In genomic region chr11:84539981-84540380, GRCm38 (mm10) we compare ENCODE assay signal across 35 mouse cellular contexts. TPM values are rescaled to one million over a fixed set of nuclear protein-coding genes. Genes with fewer than 3 reads are reported as not detected.
DNase-seq lines count a peak whose midpoint lies in the region; ATAC-seq and TF ChIP-seq lines count a peak whose summit lies in the region.
"Had no signal": no experiment of that assay in that cellular context is flagged by ENCODE, and none has a peak within 500 bp of the region (broad histone marks: within the 10 kb centered on the region; RNA-seq: fewer than 3 reads in every experiment).

No protein-coding gene starts in this region.

- no peaks in the 10 kb centered on the region for H3K9me3 ChIP-seq in forebrain, embryonic 11.5 days (ENCODE audit: control insufficient read depth, low read length)
- no peaks in the 10 kb centered on the region for H3K9me3 ChIP-seq in forebrain, embryonic 13.5 days (replicated peaks)
- H3K9me3 ChIP-seq in neural tube, embryonic 15.5 days (replicated peaks), result no peaks in the 10 kb centered on the region
- no peaks in the 10 kb centered on the region for H3K9me3 ChIP-seq in midbrain, postnatal 0 days (ENCODE audit: low read length)
- H3K9me3 ChIP-seq in intestine, embryonic 15.5 days, result no peaks in the 10 kb centered on the region
- H3K9me3 ChIP-seq: embryonic facial prominence, embryonic 13.5 days; forebrain, embryonic 12.5 days; kidney, embryonic 15.5 days; limb, embryonic 13.5 days; lung, embryonic 15.5 days had no signal

- H3K9ac ChIP-seq in forebrain, embryonic 11.5 days (ENCODE audit: low read length), result no peak overlapping the region
- H3K9ac ChIP-seq in forebrain, embryonic 13.5 days, result no peak overlapping the region
- H3K9ac ChIP-seq in neural tube, embryonic 15.5 days (replicated peaks), result no peak overlapping the region
- no peak overlapping the region for H3K9ac ChIP-seq in midbrain, postnatal 0 days (replicated peaks; ENCODE audit: low read length, poor library complexity, severe bottlenecking)
- no peak overlapping the region for H3K9ac ChIP-seq in intestine, embryonic 15.5 days
- H3K9ac ChIP-seq: embryonic facial prominence, embryonic 13.5 days; forebrain, embryonic 12.5 days; kidney, embryonic 15.5 days; limb, embryonic 13.5 days; lung, embryonic 15.5 days had no signal

- H3K4me3 ChIP-seq in forebrain, embryonic 11.5 days (ENCODE audit: low read depth, low read length), result no peak overlapping the region
- H3K4me3 ChIP-seq in forebrain, embryonic 13.5 days, result no peak overlapping the region
- H3K4me3 ChIP-seq in neural tube, embryonic 15.5 days (replicated peaks), result no peak overlapping the region
- H3K4me3 ChIP-seq in midbrain, postnatal 0 days (ENCODE audit: low read depth, low read length), result no peak overlapping the region
- H3K4me3 ChIP-seq in intestine, embryonic 15.5 days (replicated peaks), result no peak overlapping the region
- H3K4me3 ChIP-seq: embryonic facial prominence, embryonic 13.5 days; forebrain, embryonic 12.5 days; gastrocnemius, adult 2 months; kidney, embryonic 15.5 days; layer of hippocampus, adult 2 months; limb, embryonic 13.5 days; lung, embryonic 15.5 days had no signal

- TF ChIP-seq CTCF in midbrain, postnatal 0 days (IDR thresholded peaks at IDR 0.05), result no peak

- H3K4me2 ChIP-seq in forebrain, embryonic 11.5 days (ENCODE audit: low read depth, low read length, severe bottlenecking), result no peak overlapping the region
- H3K4me2 ChIP-seq in forebrain, embryonic 13.5 days, result no peak overlapping the region
- no peak overlapping the region for H3K4me2 ChIP-seq in neural tube, embryonic 15.5 days
- H3K4me2 ChIP-seq in midbrain, postnatal 0 days (ENCODE audit: low read depth, low read length, poor library complexity, severe bottlenecking), result no peak overlapping the region
- no peak overlapping the region for H3K4me2 ChIP-seq in intestine, embryonic 15.5 days (replicated peaks)
- H3K4me2 ChIP-seq: embryonic facial prominence, embryonic 13.5 days; forebrain, embryonic 12.5 days; heart, embryonic 11.5 days; kidney, embryonic 15.5 days; limb, embryonic 13.5 days; liver, embryonic 11.5 days; lung, embryonic 15.5 days had no signal

- H3K36me3 ChIP-seq in forebrain, embryonic 11.5 days (ENCODE audit: control insufficient read depth, insufficient read depth, low read length), result no peaks in the 10 kb centered on the region
- no peaks in the 10 kb centered on the region for H3K36me3 ChIP-seq in forebrain, embryonic 13.5 days (ENCODE audit: poor library complexity, severe bottlenecking)
- H3K36me3 ChIP-seq in neural tube, embryonic 15.5 days, result no peaks in the 10 kb centered on the region
- no peaks in the 10 kb centered on the region for H3K36me3 ChIP-seq in midbrain, postnatal 0 days (ENCODE audit: insufficient read depth, low read length)
- no peaks in the 10 kb centered on the region for H3K36me3 ChIP-seq in intestine, embryonic 15.5 days
- H3K36me3 ChIP-seq: embryonic facial prominence, embryonic 13.5 days; forebrain, embryonic 12.5 days; limb, embryonic 13.5 days; lung, embryonic 15.5 days had no signal

- H3K4me1 ChIP-seq in forebrain, embryonic 11.5 days (replicated peaks; ENCODE audit: control insufficient read depth, insufficient read depth, low read length), result 0 out of 2 replicates have a peak, but pooled peaks cover 2% of the 10 kb centered on the region
- H3K4me1 ChIP-seq in forebrain, embryonic 13.5 days, result no peaks in the 10 kb centered on the region
- H3K4me1 ChIP-seq in neural tube, embryonic 15.5 days, result peaks cover 7% of the 10 kb centered on the region; the same call in 1 of the 2 replicates
- no peaks in the 10 kb centered on the region for H3K4me1 ChIP-seq in midbrain, postnatal 0 days (ENCODE audit: insufficient read depth, low read length)
- H3K4me1 ChIP-seq in intestine, embryonic 15.5 days (replicated peaks), result no peaks in the 10 kb centered on the region
- H3K4me1 ChIP-seq: embryonic facial prominence, embryonic 13.5 days; limb, embryonic 13.5 days; lung, embryonic 15.5 days had no signal

- peaks cover 10% of the 10 kb centered on the region for H3K27me3 ChIP-seq in forebrain, embryonic 11.5 days (ENCODE audit: control insufficient read depth, insufficient read depth, low read length)
- peaks cover 95% of the 10 kb centered on the region for H3K27me3 ChIP-seq in forebrain, embryonic 13.5 days
- peaks cover 26% of the 10 kb centered on the region for H3K27me3 ChIP-seq in neural tube, embryonic 15.5 days (replicated peaks)
- H3K27me3 ChIP-seq in midbrain, postnatal 0 days (ENCODE audit: insufficient read depth, low read length), result no peaks in the 10 kb centered on the region
- H3K27me3 ChIP-seq in intestine, embryonic 15.5 days (replicated peaks), result no peaks in the 10 kb centered on the region

- 2% methylated on average over 4 of the region's 4 CpGs for WGBS in forebrain, embryonic 11.5 days
- 8% methylated on average over 4 of the region's 4 CpGs for WGBS in forebrain, embryonic 13.5 days
- 18% methylated on average over 4 of the region's 4 CpGs for WGBS in neural tube, embryonic 15.5 days
- WGBS in midbrain, postnatal 0 days, result 8% methylated on average over 4 of the region's 4 CpGs
- 25% methylated on average over 4 of the region's 4 CpGs for whole genome bisulfite sequencing in intestine, embryonic 15.5 days

- no peak overlapping the region for H3K27ac ChIP-seq in forebrain, embryonic 11.5 days (ENCODE audit: low read depth, low read length)
- H3K27ac ChIP-seq in forebrain, embryonic 13.5 days, result no peak overlapping the region
- H3K27ac ChIP-seq in neural tube, embryonic 15.5 days (replicated peaks), result no peak overlapping the region
- H3K27ac ChIP-seq in midbrain, postnatal 0 days (ENCODE audit: low read depth, low read length), result 0 out of 2 replicates have a peak overlapping the region, but pooled peaks have one; percentile 6
- H3K27ac ChIP-seq in intestine, embryonic 15.5 days, result no peak overlapping the region
- H3K27ac ChIP-seq: embryonic facial prominence, embryonic 13.5 days; forebrain, embryonic 12.5 days; gastrocnemius, adult 2 months; kidney, embryonic 15.5 days; layer of hippocampus, adult 2 months; limb, embryonic 13.5 days; lung, embryonic 15.5 days had no signal

- peak; percentile 40 for DNase-seq in forebrain, embryonic 11.5 days (ENCODE audit: low spot score)
- peak; percentile 34 for DNase-seq in neural tube, embryonic 10.5 days (ENCODE audit: extremely low spot score, low spot score)
- DNase-seq in midbrain, postnatal 0 days (ENCODE audit: low spot score), result no peak
- no peak for DNase-seq in kidney, postnatal 4 days
- no peak for DNase-seq in right cerebral cortex, postnatal 25 days
- DNase-seq: adrenal gland, postnatal 10 days; cerebellum, adult 11 months; cerebellum, adult 9-10 months; cerebellum, postnatal 36 days; gastrocnemius, adult 2 months; gastrocnemius, postnatal 36 days; heart, adult 18-20 months; heart, postnatal 4 days; kidney, adult 18-20 months; kidney, postnatal 25 days; spleen, adult 18-20 months; thymus, adult 18-20 months; thymus, postnatal 25 days had no signal

- no peak for ATAC-seq in forebrain, embryonic 11.5 days (replicated peaks; ENCODE audit: low FRiP score)
- no peak for ATAC-seq in forebrain, embryonic 13.5 days
- ATAC-seq in neural tube, embryonic 15.5 days (ENCODE audit: low FRiP score), result no peak
- ATAC-seq in midbrain, postnatal 0 days (ENCODE audit: low FRiP score), result no peak
- no peak for ATAC-seq in intestine, embryonic 15.5 days
- ATAC-seq: inflammation-experienced regulatory T-cells, adult 6 months; Patski had no signal

RNA-seq across cellular contexts. Expression of gene Lhx1, which starts 14.6 kb away (rescaled TPM):
- 9.4 and 10.9 TPM in 2 replicates for polyA plus RNA-seq in forebrain, embryonic 11.5 days (2014; fragmentation: Nextera tagmentation; extraction: Ambion mirVana)
- polyA plus RNA-seq in forebrain, embryonic 13.5 days (2015; fragmentation: Nextera tagmentation; extraction: Ambion mirVana), result 7.6 and 8.2 TPM in 2 replicates
- polyA plus RNA-seq in neural tube, embryonic 15.5 days (2015; fragmentation: Nextera tagmentation; extraction: Ambion mirVana), result 30.0 and 37.6 TPM in 2 replicates
- 34.2 and 44.9 TPM in 2 replicates for total RNA-seq in midbrain, postnatal 0 days (2014; rRNA removed)
- polyA plus RNA-seq in midbrain, postnatal 0 days (2015; fragmentation: Nextera tagmentation; extraction: Ambion mirVana), result 21.3 and 22.5 TPM in 2 replicates
- polyA plus RNA-seq in intestine, embryonic 15.5 days (2015; fragmentation: Nextera tagmentation; extraction: Ambion mirVana), result 0.24 and 0.49 TPM in 2 replicates
- total RNA-seq: gastrocnemius, adult 2 months; gastrocnemius, postnatal 36 days; heart, adult 18-20 months; heart, postnatal 4 days; left cerebral cortex, postnatal 36 days; MEL; monocyte, adult 5-6 weeks had no signal
- polyA plus RNA-seq: heart, embryonic 16.5 days; inflammation-experienced regulatory T-cells, adult 6 months had no signal

RNA-seq across cellular contexts. Expression of gene Aatf, which starts 26.7 kb away (rescaled TPM):
- 53.6 and 54.8 TPM in 2 replicates for polyA plus RNA-seq in forebrain, embryonic 11.5 days (2014; fragmentation: Nextera tagmentation; extraction: Ambion mirVana)
- polyA plus RNA-seq in forebrain, embryonic 13.5 days (2015; fragmentation: Nextera tagmentation; extraction: Ambion mirVana), result 51.4 and 53.4 TPM in 2 replicates
- 49.8 and 53.9 TPM in 2 replicates for polyA plus RNA-seq in neural tube, embryonic 15.5 days (2015; fragmentation: Nextera tagmentation; extraction: Ambion mirVana)
- total RNA-seq in midbrain, postnatal 0 days (2014; rRNA removed), result 24.8 and 27.3 TPM in 2 replicates
- 34.9 and 39.2 TPM in 2 replicates for polyA plus RNA-seq in midbrain, postnatal 0 days (2015; fragmentation: Nextera tagmentation; extraction: Ambion mirVana)
- 61.6 and 63.3 TPM in 2 replicates for polyA plus RNA-seq in intestine, embryonic 15.5 days (2015; fragmentation: Nextera tagmentation; extraction: Ambion mirVana)

Comparison
In these comparisons a context has a peak if more than half of its experiments do, and no peak if none do; other contexts are left out.
1. DNase-seq: peak in forebrain, embryonic 11.5 days (single experiment) and neural tube, embryonic 10.5 days (single experiment); none in midbrain, postnatal 0 days (single experiment), kidney, postnatal 4 days (0 of 2) and right cerebral cortex, postnatal 25 days (single experiment).